Mouse (Mus musculus): ENCODE measurements around the gene Pon1. TPM values are rescaled to one million over a fixed set of nuclear protein-coding genes. Genes with fewer than 3 reads are reported as not detected.

Pon1 gene
- polyA plus RNA-seq, 1 experiment from 2014 or later = 40.6 TPM

GRCm38 (mm10) chr6:5151171-5151570 is 42.6 kb downstream of the Pon1 start:
- no peak overlapping the region for H3K4me3 ChIP-seq (ENCODE audit: low read depth, low read length)
- H3K4me1 ChIP-seq (ENCODE audit: insufficient read depth, low read depth, low read length) = peaks cover 2% of the 10 kb centered on the region; the same call in 1 of the 2 replicates
- H3K36me3 ChIP-seq (ENCODE audit: insufficient read depth, low read length) = no peaks in the 10 kb centered on the region
- no peak overlapping the region for H3K4me2 ChIP-seq (replicated peaks; ENCODE audit: low read depth, low read length)
- WGBS = 53% methylated on average over 4 of the region's 4 CpGs
- no peaks in the 10 kb centered on the region for H3K9me3 ChIP-seq (ENCODE audit: low read length)
- H3K27me3 ChIP-seq (replicated peaks; ENCODE audit: insufficient read depth, low read length) = no peaks in the 10 kb centered on the region
- no peak overlapping the region for H3K9ac ChIP-seq (replicated peaks; ENCODE audit: low read depth)
- DNase-seq (ENCODE audit: low spot score) = peak; percentile 13
- H3K27ac ChIP-seq (ENCODE audit: low read length) = no peak overlapping the region
- ATAC-seq = no peak
- TF ChIP-seq EP300 (IDR thresholded peaks at IDR 0.05) = no peak
- TF ChIP-seq CTCF (IDR thresholded peaks at IDR 0.05) = no peak

DNA sequence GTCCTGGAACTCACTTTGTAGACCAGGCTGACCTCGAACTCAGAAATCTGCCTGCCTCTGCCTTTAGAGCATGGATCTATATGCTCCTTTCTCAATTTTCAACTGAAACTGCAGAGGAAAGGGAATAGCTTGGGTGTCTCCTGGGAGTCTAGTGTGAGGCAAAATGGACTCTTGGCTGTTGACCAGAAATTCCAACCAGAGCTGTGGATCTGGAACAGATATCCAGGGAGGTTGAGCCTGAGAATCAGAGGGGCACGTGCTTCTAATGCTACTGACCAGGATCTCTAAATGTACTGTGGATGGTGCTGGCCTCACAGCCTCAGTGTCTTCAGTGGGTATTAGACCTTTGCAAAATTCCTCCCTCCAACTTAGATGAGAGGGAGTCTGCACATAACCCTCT is 43.8 kb downstream of the Pon1 start:
- TF ChIP-seq CTCF (IDR thresholded peaks at IDR 0.05) = no peak
- no peak for TF ChIP-seq EP300 (IDR thresholded peaks at IDR 0.05)
- no peak overlapping the region for H3K4me2 ChIP-seq (replicated peaks; ENCODE audit: low read depth, low read length)
- no peak for ATAC-seq
- no peak overlapping the region for H3K27ac ChIP-seq (ENCODE audit: low read length)
- H3K36me3 ChIP-seq (ENCODE audit: insufficient read depth, low read length) = no peaks in the 10 kb centered on the region
- no peaks in the 10 kb centered on the region for H3K27me3 ChIP-seq (replicated peaks; ENCODE audit: insufficient read depth, low read length)
- H3K9ac ChIP-seq (replicated peaks; ENCODE audit: low read depth) = no peak overlapping the region
- H3K9me3 ChIP-seq (ENCODE audit: low read length) = no peaks in the 10 kb centered on the region
- peaks cover 2% of the 10 kb centered on the region; the same call in 1 of the 2 replicates for H3K4me1 ChIP-seq (ENCODE audit: insufficient read depth, low read depth, low read length)
- WGBS = 73% methylated on average over 2 of the region's 2 CpGs
- no peak overlapping the region for H3K4me3 ChIP-seq (ENCODE audit: low read depth, low read length)
- DNase-seq (ENCODE audit: low spot score) = no peak

DNA sequence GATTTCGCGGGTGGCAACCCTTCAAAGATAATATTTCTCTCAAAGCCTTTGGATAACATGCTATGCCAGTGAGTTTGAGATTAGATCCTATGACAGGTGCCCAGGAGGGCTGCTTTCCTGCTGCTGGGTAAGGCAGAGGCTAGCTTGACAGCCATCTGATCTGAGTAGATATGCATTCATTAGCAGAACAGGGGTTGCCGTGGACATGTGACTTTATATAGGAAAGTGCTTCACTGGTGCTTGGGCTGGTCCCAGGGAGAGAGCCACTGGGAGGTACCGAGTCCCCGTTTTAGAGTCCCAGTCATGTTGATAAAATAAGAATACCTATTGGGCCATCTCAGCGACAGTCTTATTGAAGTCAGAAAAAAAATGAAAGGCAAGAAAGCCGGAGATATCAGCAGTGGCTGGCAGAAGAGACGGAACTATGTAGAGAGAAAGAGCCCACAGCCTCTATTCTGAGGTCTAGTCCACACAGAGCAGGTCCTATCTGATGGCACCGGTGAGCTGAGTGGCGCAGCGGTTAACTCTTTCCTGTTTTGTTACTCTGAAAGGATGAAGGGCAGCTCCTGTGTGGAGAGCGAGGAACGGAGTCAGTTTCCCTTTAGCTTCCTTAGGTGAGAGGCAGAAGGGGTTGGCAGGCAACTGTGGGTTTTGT is 46.1 kb downstream of the Pon1 start:
- 75% methylated on average over 13 of the region's 13 CpGs for WGBS
- TF ChIP-seq EP300 (IDR thresholded peaks at IDR 0.05) (no peak), CTCF (IDR thresholded peaks at IDR 0.05) (no peak)
- DNase-seq (ENCODE audit: low spot score) (no peak), ATAC-seq (no peak)
- Histone ChIP-seq H3K4me3 (ENCODE audit: low read depth, low read length) (no peak overlapping the region), H3K4me2 (replicated peaks; ENCODE audit: low read depth, low read length) (no peak overlapping the region), H3K36me3 (ENCODE audit: insufficient read depth, low read length) (no peaks in the 10 kb centered on the region), H3K9ac (replicated peaks; ENCODE audit: low read depth) (no peak overlapping the region), H3K27me3 (replicated peaks; ENCODE audit: insufficient read depth, low read length) (no peaks in the 10 kb centered on the region), H3K4me1 (ENCODE audit: insufficient read depth, low read depth, low read length) (peaks cover 2% of the 10 kb centered on the region; the same call in 1 of the 2 replicates), H3K27ac (ENCODE audit: low read length) (no peak overlapping the region), H3K9me3 (ENCODE audit: low read length) (no peaks in the 10 kb centered on the region)

GRCm38 (mm10) chr6:5139666-5140065 is 54.1 kb downstream of the Pon1 start:
- 94% methylated on average over 9 of the region's 9 CpGs for WGBS
- no peaks in the 10 kb centered on the region for H3K4me1 ChIP-seq (ENCODE audit: insufficient read depth, low read depth, low read length)
- no peak overlapping the region for H3K4me3 ChIP-seq (ENCODE audit: low read depth, low read length)
- TF ChIP-seq CTCF (IDR thresholded peaks at IDR 0.05) = no peak
- no peak overlapping the region for H3K4me2 ChIP-seq (replicated peaks; ENCODE audit: low read depth, low read length)
- H3K27ac ChIP-seq (ENCODE audit: low read length) = no peak overlapping the region
- H3K27me3 ChIP-seq (replicated peaks; ENCODE audit: insufficient read depth, low read length) = no peaks in the 10 kb centered on the region
- H3K9ac ChIP-seq (replicated peaks; ENCODE audit: low read depth) = no peak overlapping the region
- no peaks in the 10 kb centered on the region for H3K36me3 ChIP-seq (ENCODE audit: insufficient read depth, low read length)
- no peak for DNase-seq (ENCODE audit: low spot score)
- no peak for ATAC-seq
- no peaks in the 10 kb centered on the region for H3K9me3 ChIP-seq (ENCODE audit: low read length)

DNA sequence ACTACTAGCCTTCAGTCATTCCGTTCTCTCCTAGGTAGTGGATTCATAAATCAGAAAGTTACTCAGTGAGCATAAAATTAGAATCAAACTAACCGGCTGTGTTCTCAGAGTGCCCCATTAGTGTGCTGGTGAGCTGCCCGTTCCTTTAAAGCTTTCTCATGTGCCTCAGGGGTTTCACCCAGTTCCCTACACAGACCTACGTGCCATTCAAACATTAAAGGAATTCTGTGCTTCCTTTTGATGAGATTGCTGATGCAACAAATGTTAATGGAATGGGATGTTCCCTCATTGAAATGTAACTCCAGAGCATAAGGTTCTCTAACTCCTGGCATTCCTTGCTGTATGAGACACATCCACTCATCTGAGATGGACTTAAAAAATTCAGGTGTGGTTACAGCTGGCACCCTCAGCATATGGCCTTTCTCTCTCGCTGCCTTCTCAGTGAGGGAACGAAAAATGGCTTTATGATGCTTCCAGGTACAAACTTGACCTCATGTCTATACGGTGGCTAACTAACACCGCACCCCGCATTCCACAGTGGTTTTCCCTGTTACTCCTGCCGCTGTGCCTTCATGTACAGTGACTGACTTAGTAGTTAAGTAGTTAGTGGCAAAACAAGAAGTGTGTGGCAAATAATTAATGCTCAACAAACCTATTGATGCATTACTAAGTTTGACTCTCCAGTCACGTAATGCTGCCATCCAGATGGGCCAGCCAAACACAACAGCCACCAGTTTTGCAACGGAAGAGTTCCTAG is 54.7 kb downstream of the Pon1 start:
- no peak for TF ChIP-seq CTCF (IDR thresholded peaks at IDR 0.05)
- TF ChIP-seq EP300 (IDR thresholded peaks at IDR 0.05) = no peak
- H3K9me3 ChIP-seq (ENCODE audit: low read length) = no peaks in the 10 kb centered on the region
- ATAC-seq = no peak
- H3K27me3 ChIP-seq (replicated peaks; ENCODE audit: insufficient read depth, low read length) = no peaks in the 10 kb centered on the region
- H3K27ac ChIP-seq (ENCODE audit: low read length) = no peak overlapping the region
- DNase-seq (ENCODE audit: low spot score) = no peak
- WGBS = 90% methylated on average over 12 of the region's 12 CpGs
- H3K36me3 ChIP-seq (ENCODE audit: insufficient read depth, low read length) = no peaks in the 10 kb centered on the region
- H3K4me2 ChIP-seq (replicated peaks; ENCODE audit: low read depth, low read length) = no peak overlapping the region
- no peak overlapping the region for H3K9ac ChIP-seq (replicated peaks; ENCODE audit: low read depth)
- H3K4me1 ChIP-seq (ENCODE audit: insufficient read depth, low read depth, low read length) = no peaks in the 10 kb centered on the region
- no peak overlapping the region for H3K4me3 ChIP-seq (ENCODE audit: low read depth, low read length)

DNA sequence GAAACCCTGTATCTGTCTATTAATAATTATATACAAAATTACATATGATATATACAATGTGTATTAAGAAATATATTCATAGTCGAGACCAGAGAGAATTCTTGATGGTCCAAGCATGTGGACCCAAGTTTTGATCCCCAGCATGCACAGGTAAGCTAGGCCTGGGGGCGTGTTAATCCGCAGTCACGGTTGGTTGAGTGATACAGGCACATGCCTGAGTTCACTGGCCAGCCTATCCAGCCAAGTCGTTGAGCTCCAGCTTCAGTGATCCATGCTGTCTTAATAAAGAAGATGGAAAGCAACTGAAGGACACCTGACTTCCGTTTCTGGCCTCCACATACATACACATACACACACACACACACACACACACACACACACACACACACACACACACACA is 57.7 kb downstream of the Pon1 start:
- WGBS = 82% methylated on average over 6 of the region's 6 CpGs
- H3K36me3 ChIP-seq (ENCODE audit: insufficient read depth, low read length) = no peaks in the 10 kb centered on the region
- no peak overlapping the region for H3K4me2 ChIP-seq (replicated peaks; ENCODE audit: low read depth, low read length)
- TF ChIP-seq EP300 (IDR thresholded peaks at IDR 0.05) (no peak), CTCF (IDR thresholded peaks at IDR 0.05) (no peak)
- H3K4me1 ChIP-seq (ENCODE audit: insufficient read depth, low read depth, low read length) = peaks cover 3% of the 10 kb centered on the region; the same call in 1 of the 2 replicates
- H3K27me3 ChIP-seq (replicated peaks; ENCODE audit: insufficient read depth, low read length) = no peaks in the 10 kb centered on the region
- ATAC-seq = no peak
- no peak for DNase-seq (ENCODE audit: low spot score)
- H3K9ac ChIP-seq (replicated peaks; ENCODE audit: low read depth) = no peak overlapping the region
- H3K9me3 ChIP-seq (ENCODE audit: low read length) = no peaks in the 10 kb centered on the region
- H3K4me3 ChIP-seq (ENCODE audit: low read depth, low read length) = no peak overlapping the region
- H3K27ac ChIP-seq (ENCODE audit: low read length) = no peak overlapping the region

Measured in lung, postnatal 0 days (tissue).